In the genomic region with DNA sequence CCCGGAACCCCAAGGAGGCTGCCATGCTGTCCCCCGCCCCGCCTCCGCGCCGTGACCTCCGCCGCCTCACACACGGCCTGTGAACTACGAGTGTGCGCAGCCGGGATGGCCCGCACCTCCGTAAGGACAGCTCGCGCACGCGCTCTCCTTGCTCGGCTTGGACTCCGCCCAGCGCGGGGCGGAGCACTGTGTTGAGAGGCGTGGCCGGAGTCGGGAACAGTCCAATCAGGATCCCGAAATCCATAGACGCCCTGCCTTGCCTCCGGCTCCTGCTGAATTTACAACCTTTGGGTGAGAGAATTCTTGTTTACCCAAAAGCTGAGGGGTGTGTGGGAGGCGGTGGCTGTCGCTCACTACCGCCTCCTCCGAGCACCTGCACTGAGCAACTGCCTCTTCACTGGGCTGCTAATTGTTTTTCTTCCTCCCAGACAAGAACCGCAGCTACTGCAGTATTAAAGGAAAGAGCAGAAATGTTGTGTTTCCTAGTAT, we compare ENCODE assay signal across 7 mouse cellular contexts. TPM values are rescaled to one million over a fixed set of nuclear protein-coding genes. Genes with fewer than 3 reads are reported as not detected.
DNase-seq lines count a peak whose midpoint lies in the region; ATAC-seq lines count a peak whose summit lies in the region.

A gene (minus strand): TSS at position 166 of the 489 bp plus-strand sequence.

- under 1% methylated on average over 34 of the region's 34 CpGs for WGBS in intestine, embryonic 16.5 days
- under 1% methylated on average over 34 of the region's 34 CpGs for WGBS in midbrain, embryonic 11.5 days

- peak within 1 kb of the TSS; percentile 76 for H3K4me2 ChIP-seq in intestine, embryonic 16.5 days (ENCODE audit: low read depth, low read length)
- H3K4me2 ChIP-seq in midbrain, embryonic 11.5 days: peak within 1 kb of the TSS; percentile 79

- intact Hi-C loops in left cerebral cortex, postnatal 36 days (cut with DNase I): loop anchor here (5.0 kb wide), 1 partner anchor 72 kb away; a partner anchor contains a TSS

- ATAC-seq in intestine, embryonic 16.5 days: peak; percentile 99
- peak; percentile 100 for ATAC-seq in midbrain, embryonic 11.5 days (ENCODE audit: low FRiP score)

- DNase-seq in adrenal gland, adult 8-10 months: peak; percentile 97
- DNase-seq in embryo, embryonic 9.5 days (ENCODE audit: extremely low spot score): peak; percentile 99
- peak; percentile 96 to 98 for DNase-seq in gastrocnemius, postnatal 4 days (ENCODE audit: low spot score in 2 of 2)
- DNase-seq in left cerebral cortex, postnatal 36 days (ENCODE audit: low spot score in 2 of 2): peak; percentile 94 to 95
- peak; percentile 100 for DNase-seq in midbrain, embryonic 11.5 days (ENCODE audit: low spot score, missing footprints)
- DNase-seq in skeletal muscle tissue, adult 2 months (ENCODE audit: low read depth, low spot score): peak; percentile 99

- H3K9ac ChIP-seq in intestine, embryonic 16.5 days (ENCODE audit: low read depth, low read length): peak within 1 kb of the TSS; percentile 89
- H3K9ac ChIP-seq in midbrain, embryonic 11.5 days (ENCODE audit: low read length): peak within 1 kb of the TSS; percentile 87

- peaks cover 2% of the 10 kb centered on the region; the same call in 1 of the 2 replicates for H3K4me1 ChIP-seq in intestine, embryonic 16.5 days (ENCODE audit: control insufficient read depth, insufficient read depth, low read length)
- H3K4me1 ChIP-seq in midbrain, embryonic 11.5 days (ENCODE audit: control insufficient read depth, insufficient read depth, low read length): peaks cover 5% of the 10 kb centered on the region; the same call in 1 of the 2 replicates

- peak within 1 kb of the TSS; percentile 70 for H3K4me3 ChIP-seq in intestine, embryonic 16.5 days (ENCODE audit: low read length)
- peak within 1 kb of the TSS; percentile 64 for H3K4me3 ChIP-seq in midbrain, embryonic 11.5 days (ENCODE audit: low read depth, low read length)

- no peaks in the 10 kb centered on the region for H3K9me3 ChIP-seq in intestine, embryonic 16.5 days (ENCODE audit: control insufficient read depth, low read length)
- H3K9me3 ChIP-seq in midbrain, embryonic 11.5 days (ENCODE audit: control insufficient read depth, low read length): no peaks in the 10 kb centered on the region

- no peaks in the 10 kb centered on the region for H3K36me3 ChIP-seq in intestine, embryonic 16.5 days (ENCODE audit: control insufficient read depth, insufficient read depth, low read length)
- no peaks in the 10 kb centered on the region for H3K36me3 ChIP-seq in midbrain, embryonic 11.5 days (ENCODE audit: control insufficient read depth, insufficient read depth, low read length)

- H3K27ac ChIP-seq in intestine, embryonic 16.5 days (ENCODE audit: low read length): peak within 1 kb of the TSS; percentile 87
- H3K27ac ChIP-seq in midbrain, embryonic 11.5 days (ENCODE audit: low read depth, low read length): 0 out of 2 replicates have a peak within 1 kb of the TSS, but pooled peaks have one; percentile 5

- no peaks in the 10 kb centered on the region for H3K27me3 ChIP-seq in intestine, embryonic 16.5 days (replicated peaks; ENCODE audit: control insufficient read depth, insufficient read depth, low read length)
- no peaks in the 10 kb centered on the region for H3K27me3 ChIP-seq in midbrain, embryonic 11.5 days (ENCODE audit: control insufficient read depth, insufficient read depth, low read length)

RNA-seq across cellular contexts. Expression of the gene that starts here (rescaled TPM):
- 100 to 1,000 TPM; 112 to 180 (median 143) TPM for total RNA-seq in adrenal gland, adult 8-10 months (2022)
- 10 to 100 TPM; 71.6 to 80.0 TPM for total RNA-seq in gastrocnemius, postnatal 4 days (2021)
- 148 and 151 TPM in 2 replicates for polyA plus RNA-seq in intestine, embryonic 16.5 days (2015; fragmentation: Nextera tagmentation; extraction: Ambion mirVana)
- total RNA-seq in left cerebral cortex, postnatal 36 days (2021): 10 to 100 TPM; 45.2 to 47.2 TPM
- polyA plus RNA-seq in midbrain, embryonic 11.5 days (2014; fragmentation: Nextera tagmentation; extraction: Ambion mirVana): 49.3 and 55.4 TPM in 2 replicates

Comparison
In these comparisons a context has a peak if more than half of its experiments do, and no peak if none do; other contexts are left out.
1. Peak in every context shown above with its lines: DNase-seq, ATAC-seq, H3K4me3 ChIP-seq and H3K27ac ChIP-seq.